Mouse (Mus musculus): ENCODE results near the gene Gm27021.

Gm27021 gene

DNA sequence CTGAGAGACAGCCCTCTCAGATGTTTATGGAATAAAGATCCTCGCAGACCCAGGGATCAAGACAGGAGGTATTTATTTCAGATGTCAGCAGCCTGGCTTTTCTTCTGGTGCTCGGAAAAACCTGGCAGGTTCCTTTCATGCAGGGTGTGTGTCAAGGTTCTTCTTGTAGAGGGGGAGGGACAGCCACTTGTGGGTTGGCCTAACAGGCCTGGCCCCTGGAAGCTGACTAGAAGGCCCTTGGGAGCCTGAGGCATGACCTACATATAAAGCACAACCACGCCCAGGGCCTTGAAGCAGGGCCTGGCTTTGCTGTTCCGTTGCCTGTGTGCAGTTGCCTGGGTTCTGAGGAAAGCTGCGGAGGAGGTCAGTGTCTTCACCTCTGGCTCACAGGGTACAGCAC, 17.2 kb upstream of the Gm27021 start:
- no peak for DNase-seq

DNA sequence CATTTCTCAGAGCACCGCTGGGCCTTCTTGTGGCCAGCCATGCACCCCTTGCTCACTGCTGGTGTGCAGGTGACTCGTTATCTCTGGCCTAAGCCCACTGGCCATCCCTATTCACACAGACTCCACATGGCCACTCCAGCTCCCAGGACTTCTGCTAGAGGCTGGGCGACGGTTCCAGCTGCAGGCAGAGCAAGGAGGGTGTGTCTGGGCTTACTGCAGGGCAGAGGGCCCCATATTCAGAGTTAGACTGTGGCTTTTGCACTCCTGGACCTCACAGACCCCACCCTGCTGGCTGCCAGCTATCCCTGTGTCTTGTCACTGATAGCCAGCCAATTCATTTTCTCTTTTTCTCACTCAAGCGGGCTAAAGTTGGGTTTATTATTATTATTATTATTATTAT, 16.2 kb upstream of the Gm27021 start:
- no peak for DNase-seq

GRCm38 (mm10) chr8:120683602-120684001, 15.7 kb upstream of the Gm27021 start:
- peak; percentile 80 to 81 for DNase-seq

DNA sequence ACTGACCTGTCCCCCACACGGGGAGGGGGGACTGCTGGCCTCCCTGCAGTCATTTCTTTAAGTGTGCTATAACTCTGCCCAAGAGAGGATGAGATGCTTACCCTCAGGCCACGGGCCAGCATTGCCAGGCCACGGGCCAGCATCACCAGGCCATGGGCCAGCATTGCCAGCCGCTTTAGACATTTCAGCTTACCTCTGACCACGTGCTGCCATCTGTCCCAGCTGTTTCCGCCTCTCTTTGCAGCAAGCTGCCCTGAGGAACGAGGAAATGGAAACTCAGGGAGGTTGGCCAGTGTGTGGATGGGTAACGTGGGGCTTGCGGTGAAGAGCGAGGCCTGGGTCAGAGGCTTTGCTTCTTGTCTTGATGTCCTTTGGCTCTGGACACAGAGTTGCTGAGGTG, 13.2 kb upstream of the Gm27021 start:
- DNase-seq, result peak; percentile 47 to 72

DNA sequence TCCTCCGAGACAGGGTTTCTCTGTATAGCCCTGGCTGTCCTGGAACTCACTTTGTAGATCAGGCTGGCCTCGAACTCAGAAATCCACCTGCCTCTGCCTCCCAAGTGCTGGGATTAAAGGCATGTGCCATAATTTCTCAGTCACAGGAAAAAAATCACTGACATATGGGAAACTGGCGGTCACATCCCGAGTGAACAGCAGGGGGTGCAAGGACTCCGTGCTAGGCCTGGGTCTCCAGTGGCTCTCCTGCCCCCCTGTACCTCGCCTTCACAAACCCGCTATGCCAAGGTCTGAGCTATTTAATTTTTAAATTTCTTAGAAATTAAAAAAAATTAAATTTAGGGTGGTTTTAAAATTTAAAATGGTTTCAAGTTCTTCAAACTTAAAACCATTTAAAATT, 12.5 kb upstream of the Gm27021 start:
- DNase-seq, result peak; percentile 72 to 74

- no peak for DNase-seq
Measured at GRCm38 (mm10) chr8:120679629-120680387, 11.9 kb upstream of the Gm27021 start.

DNA sequence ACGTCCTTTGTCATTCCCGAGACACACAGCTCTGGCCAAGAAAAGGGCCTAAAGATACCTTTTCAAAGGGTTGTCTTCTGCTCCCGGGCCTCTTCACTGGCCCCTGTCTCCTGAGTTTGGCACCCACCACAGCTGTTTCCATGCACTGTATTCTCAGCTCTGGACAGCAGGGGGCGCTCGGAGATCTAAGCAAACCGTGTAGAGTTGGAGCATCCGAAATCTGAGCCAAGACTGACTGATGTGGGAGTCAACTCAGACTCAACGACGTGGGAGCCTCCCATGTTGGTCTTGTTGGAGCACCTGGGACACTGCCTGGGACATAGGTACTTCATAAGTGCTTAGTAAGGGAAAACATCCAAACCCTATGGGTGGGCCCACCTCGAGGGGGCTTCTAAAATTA, 10.6 kb upstream of the Gm27021 start:
- DNase-seq, result peak; percentile 94 to 97

- DNase-seq, result peak in 1 of 2 experiments; percentile 52
Measured at GRCm38 (mm10) chr8:120675718-120676117, 7.8 kb upstream of the Gm27021 start.

DNA sequence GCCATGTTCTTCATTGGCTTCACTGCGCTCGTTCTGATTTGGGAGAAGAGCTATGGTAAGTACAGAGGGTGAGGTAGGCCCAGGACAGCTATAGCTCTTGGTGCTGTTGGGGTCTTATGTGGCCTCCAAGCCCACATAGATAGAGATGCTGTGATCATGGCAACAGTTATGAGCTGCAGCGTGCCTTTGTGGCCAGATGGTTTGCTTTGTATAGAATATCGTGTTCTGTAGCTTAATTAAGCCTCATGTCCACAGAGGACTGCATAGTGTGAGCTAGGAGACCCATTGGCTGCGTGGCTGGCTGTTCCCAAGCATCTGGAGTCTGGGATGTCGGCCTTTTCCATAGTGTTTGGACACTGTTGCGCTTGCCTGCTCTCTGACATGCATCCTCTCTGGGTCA, 5.4 kb upstream of the Gm27021 start:
- DNase-seq, result no peak

DNA sequence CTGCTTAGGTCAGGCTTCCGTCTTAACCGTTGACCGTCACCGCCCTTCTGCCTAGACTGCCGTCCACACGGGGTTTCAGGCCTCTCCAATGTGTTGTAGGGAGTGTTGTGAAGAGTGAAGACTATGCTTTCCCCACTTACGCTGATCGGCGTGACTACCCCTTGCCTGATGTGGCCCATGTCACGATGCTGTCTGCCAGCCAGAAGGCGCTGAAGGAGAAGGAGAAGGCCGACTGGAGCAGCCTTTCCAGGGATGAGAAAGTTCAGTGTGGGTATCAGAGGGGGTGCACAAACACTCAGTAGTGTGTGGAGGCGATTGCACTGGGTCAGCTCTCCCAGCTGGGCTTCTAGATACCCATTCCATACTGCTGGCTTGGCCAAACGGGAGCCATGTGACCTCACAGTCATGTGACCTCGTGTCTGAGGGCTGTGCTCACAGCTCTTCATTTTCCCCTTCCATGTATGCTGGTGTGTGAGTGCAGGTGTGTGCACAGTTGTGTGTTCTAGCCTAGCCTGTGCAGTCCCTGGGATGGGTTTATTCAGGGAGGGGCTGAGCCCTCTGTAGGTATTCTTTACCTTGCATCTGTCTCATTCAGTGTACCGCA, 4.8 kb upstream of the Gm27021 start:
- no peak for DNase-seq

DNA sequence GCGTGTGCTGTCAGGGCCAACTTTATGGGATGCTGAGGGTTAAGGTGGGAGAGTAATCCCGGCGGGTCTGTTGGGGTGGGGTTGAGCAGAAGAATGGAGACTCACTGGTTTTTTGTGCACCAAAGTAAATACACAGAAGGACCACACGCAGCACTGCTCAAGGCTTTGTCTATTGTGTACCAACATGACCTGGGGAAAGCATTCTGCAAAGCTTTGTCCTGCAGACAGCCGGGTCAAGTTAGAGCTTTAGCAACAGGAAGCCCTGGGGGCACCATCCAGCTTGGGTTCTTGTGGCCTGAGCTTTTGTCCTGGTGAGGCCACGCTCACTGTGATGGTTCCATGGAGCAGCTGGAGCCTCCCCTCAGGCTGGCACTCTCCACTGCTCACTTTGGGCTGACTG, 3.9 kb upstream of the Gm27021 start:
- no peak for DNase-seq

DNA sequence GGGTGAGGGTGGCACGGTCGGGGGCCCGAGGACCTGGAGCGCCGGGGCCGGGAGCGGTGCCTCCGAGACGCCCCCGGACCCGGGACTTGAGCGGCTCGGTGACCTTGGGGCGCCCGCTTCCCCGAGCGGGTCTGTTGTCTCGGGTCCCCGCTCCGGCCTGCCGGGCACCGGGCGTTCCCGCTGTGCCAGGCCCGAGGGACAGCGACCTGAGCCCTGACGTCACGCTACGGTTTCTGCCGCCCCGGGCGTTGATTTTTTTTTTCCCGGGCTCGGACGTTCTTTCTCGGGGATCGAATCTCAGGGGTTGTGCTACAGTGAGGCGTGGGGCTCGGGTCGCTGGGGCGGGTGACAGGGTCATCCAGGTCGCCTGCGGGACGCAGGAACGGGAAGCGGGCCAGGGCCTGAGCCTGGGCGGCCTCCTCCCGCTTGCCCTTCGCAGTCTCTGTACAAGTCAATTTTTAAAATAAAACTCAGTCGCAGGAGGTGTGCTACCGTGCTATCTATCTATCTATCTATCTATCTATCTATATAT, 561 bp upstream of the Gm27021 start, which contains the start of gene Emc8:
Emc8 (minus strand) TSS at position 200 of the 532 bp plus-strand sequence.
- DNase-seq, result peak in 1 of 2 experiments; percentile 74

DNA sequence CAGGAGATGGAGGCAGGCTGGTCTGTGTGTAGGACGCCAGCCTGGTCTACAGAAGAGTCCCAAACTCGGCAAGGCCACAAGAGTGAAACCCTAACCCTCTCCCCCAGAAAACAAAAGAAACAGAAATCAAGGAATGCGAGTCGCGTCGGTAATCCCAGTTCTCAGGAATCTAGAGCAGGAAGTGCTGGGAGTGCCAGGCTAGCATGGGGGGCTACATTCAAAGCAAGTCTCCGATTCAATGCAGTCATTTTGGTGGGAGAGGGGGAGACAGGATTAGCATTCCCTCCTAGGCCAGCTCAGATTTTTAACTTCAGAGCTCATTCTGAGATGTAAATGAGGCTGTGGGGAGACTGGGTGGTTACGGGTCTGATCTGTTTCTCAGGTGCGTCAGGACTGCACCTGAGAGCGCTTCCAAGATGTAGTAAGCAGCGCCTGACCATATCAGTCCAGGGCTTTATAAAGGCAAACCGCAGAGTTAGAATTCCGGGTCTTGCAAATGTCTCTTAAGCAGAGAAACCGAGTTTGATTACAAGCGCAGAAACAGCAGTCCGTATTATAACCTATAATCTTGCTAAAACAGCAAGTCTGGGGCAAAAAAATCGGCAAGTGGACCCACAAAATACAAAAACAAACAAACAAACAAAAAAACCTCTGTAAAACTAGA, 940 bp downstream of the Gm27021 start:
- DNase-seq, result no peak

- peak; percentile 42 to 47 for DNase-seq
Measured at GRCm38 (mm10) chr8:120665726-120666455, 2.0 kb downstream of the Gm27021 start.

GRCm38 (mm10) chr8:120664566-120664965, 3.3 kb downstream of the Gm27021 start:
- peak; percentile 55 for DNase-seq

DNA sequence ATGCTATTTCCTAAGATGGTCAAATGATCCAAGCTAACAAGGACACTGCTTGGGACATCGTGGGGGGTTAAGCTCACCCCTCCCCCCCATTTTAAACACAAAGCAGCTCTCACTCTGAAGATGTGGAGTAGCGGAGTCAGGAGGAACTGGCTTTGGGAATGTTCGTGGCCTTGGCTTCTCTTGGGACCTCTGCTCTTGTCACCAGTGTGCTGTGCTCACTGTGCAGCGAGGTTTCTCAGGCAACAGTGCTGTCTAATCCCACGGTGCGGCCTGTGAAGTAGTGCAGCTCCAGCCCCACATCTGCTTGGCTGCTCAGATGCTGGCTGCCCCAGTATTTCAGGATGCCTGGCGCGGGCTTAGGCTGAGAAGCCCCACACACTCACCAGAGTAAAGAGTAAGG, 10.5 kb downstream of the Gm27021 start:
- DNase-seq, result no peak

DNA sequence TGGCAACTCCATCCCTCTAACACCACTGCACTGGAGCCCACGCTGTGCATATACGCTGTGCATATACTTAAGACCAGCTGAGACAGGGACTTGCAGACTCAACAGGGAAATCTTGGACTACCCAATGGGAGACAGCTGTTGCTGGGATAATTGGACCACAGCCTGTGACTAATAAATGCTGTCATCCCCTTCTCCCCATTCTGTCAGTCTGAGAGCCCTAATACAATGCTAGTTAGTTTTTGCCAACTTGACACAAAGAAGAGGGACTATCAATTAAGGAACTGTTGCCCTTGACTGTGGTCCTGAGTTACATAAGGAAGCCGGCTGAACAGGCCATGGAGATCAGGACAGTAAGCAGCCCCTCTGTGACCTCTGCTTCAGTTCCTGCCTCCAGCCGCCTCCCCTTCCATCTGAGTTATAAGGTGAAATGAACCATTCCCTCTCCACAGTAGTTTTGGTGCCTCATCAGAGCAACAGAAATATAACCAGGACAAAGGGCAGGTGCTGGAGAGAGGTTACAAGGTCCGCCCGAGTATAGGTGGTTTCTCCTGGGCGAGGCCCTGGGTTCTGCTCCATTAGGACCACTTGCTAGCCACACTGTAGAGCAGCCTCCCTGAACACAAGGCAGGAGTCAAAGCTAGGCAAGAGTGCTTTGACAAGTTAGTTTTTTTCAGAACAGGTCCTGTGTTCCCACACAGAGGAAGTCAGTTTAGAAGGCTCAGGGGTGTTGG, 11.4 kb downstream of the Gm27021 start:
- no peak for DNase-seq

DNA sequence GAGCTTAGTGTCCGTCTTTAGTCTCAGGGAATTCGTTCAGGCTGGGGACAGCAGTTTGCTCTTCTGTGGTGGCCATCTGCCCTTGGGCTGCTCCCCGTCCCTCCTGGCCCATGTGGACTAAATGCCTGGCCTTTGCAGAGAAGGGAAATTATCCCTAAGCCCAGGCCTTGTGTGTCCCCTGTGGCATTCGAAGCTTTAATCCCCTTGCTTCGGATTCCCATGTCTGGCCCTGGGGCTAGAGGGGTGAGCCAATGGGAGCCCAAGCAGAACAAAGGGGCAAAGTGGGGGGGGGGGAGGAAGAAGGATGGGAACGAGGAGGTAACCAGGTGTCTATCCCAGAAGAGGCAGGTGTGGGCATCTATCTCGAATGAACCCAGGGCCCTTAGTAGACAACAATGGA, 20.3 kb downstream of the Gm27021 start, which contains the start of gene 1190005I06Rik:
1190005I06Rik (minus strand) TSS at position 101 of the 400 bp plus-strand sequence.
- DNase-seq, result no peak

DNA sequence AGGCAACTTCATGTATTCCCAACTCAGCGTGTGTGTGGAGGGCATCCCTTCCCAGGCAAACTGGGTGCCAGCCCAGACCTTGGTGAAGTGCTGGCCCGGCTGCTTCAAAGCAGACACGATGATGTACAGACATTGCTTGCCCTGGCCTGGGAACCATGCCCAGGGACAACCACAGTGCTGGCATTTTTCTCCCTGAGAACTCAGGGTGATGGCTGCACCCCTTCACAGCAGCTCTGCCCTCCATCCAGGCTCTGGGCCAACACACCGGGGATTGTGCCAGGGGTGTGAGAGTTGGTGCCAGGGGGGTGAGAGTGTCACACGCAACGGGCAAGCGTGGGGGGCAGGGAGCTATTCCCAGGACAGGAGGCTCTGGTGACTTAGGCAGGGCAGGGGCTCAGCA, 23.2 kb downstream of the Gm27021 start:
- peak; percentile 75 to 88 for DNase-seq

DNA sequence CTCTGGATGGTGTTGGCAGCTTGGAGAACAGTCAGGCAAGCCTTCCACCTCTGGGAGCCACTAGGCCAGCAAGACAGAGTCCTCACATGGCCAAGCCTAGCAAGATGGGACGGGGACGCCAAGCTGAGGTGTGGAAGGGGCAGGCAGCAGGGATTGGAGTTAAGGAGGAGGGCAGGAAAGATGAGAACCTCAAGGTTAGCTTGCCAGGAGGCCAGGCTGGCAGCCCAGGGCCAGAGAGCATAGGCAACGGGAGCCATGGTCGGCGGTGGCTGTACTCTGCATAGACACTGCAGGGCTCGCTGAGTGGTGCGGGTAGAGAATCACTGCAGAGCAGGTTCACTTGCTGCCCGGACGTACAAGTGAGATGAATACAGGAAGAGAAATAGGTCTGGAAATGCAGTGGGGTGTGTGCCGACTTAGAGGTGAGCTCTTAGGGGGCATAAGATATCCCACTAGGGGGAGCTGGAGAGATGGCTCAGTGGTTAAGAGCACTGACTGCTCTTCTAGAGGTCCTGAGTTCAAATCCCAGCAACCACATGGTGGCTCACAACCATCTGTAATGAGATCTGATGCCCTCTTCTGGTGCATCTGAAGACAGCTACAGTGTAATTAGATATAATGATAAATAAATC, 25.7 kb downstream of the Gm27021 start:
- no peak for DNase-seq

- no peak for DNase-seq
Measured at GRCm38 (mm10) chr8:120641245-120641644, 26.6 kb downstream of the Gm27021 start.
